Mouse (Mus musculus) CH12.LX (cell line): ENCODE results near the gene Prkch.

Experiments
- CHD2 ChIP-seq: IDR thresholded peaks from 2 replicates; pipeline ENCODE4 v1.6.1; 2011; ENCODE audit warnings: low read length, improper control_type of control experiment
- CTCF ChIP-seq, 2 experiments: IDR thresholded peaks in 1 of 2; conservative IDR thresholded peaks in 1 of 2; 2 replicates each; pipeline ENCODE4 v1.5.1; 2011 to 2012; ENCODE audit warnings: low read depth in 2 of 2, low read length in 2 of 2, improper control_type of control experiment in 1 of 2, inconsistent platforms in 1 of 2, mild to moderate bottlenecking in 1 of 2, moderate library complexity in 1 of 2
- EP300 ChIP-seq: IDR thresholded peaks from 2 replicates; pipeline ENCODE4 v1.6.1; 2011; ENCODE audit warnings: low read length, improper control_type of control experiment
- JUND ChIP-seq: conservative IDR thresholded peaks from 2 replicates; pipeline ENCODE4 v1.6.1; 2011; ENCODE audit warnings: low read depth, low read length, improper control_type of control experiment
- UBTF ChIP-seq: IDR thresholded peaks from 2 replicates; pipeline ENCODE4 v1.6.1; 2012; ENCODE audit warnings: low read depth, mild to moderate bottlenecking, inconsistent platforms, low read length, improper control_type of control experiment, moderate library complexity

DNA sequence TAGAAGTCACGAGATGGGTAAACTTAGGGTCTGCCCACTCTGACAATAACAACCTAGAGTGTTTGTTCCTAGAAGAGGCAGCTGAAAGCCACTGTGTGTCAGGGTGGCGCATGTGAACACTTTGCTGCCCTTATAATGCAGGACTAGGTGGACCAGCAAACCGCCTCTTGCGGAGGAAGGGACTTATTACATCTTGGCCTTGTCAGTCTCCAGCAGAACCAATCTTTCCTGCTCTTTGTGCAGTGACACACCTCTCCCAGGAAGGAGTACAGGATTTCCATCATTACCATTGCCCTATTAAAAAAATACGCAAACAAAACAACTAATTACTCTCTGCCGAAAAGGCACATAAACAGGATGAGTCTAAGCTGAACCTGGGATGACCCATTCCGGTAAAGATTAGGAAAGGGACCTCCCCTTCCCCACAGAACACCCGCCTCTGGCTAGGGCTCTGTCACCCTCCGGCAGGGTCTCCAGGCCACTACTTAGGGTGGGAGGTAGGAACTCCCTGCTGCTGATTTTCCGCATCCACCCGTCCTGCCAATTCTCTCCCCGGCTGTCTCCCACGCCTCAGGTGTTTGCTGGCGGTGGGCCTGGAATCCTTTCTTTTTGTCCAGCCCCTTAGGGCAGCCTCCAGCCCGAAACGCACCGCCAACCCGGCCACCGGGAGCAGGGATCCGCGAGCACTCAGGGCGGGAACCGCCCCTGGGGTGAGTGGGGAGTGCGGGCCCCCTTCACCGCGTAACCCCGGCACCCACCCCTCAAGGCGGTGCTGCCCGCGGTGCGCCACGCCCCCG is 585 bp upstream of the Prkch start:
- no peak for TF ChIP-seq EP300
- TF ChIP-seq UBTF, result no peak
- TF ChIP-seq CHD2, result no peak
- TF ChIP-seq CTCF (conservative IDR thresholded peaks at IDR 0.05 in 1 of 2, IDR thresholded peaks at IDR 0.05 in 1 of 2; ENCODE audit: low read depth in 2 of 2, low read length in 2 of 2), result no peak
- no peak for TF ChIP-seq JUND
